Mouse (Mus musculus) liver, embryonic 15.5 days (tissue): Measurements from ENCODE around the gene Vps25. TPM values are rescaled to one million over a fixed set of nuclear protein-coding genes. Genes with fewer than 3 reads are reported as not detected.

Source experiments
- ATAC-seq: fragments of 200-750 bp; cut with Nextera tagmentation; 2 replicates; pipeline ENCODE4 v1.8.0; 2017; ENCODE audit warnings: moderate number of reproducible peaks, mild to moderate bottlenecking, moderate library complexity; ENCODE audit not compliant: insufficient read depth
- H3K27ac ChIP-seq: fragments of 300-500 bp; sonication (generic); replicated peaks from 2 replicates; pipeline ENCODE4 v1.5.1; 2015; ENCODE audit warnings: mild to moderate bottlenecking, inconsistent platforms
- H3K27me3 ChIP-seq: fragments of 300-500 bp; sonication (generic); 2 replicates; pipeline ENCODE4 v1.6.1; 2015; ENCODE audit warnings: mild to moderate bottlenecking, inconsistent platforms
- H3K36me3 ChIP-seq: fragments of 300-500 bp; sonication (generic); replicated peaks from 2 replicates; pipeline ENCODE4 v1.6.1; 2015; ENCODE audit warnings: moderate library complexity, mild to moderate bottlenecking, inconsistent platforms
- H3K4me1 ChIP-seq: fragments of 300-500 bp; sonication (generic); replicated peaks from 2 replicates; pipeline ENCODE4 v1.6.1; 2015; ENCODE audit warnings: inconsistent platforms
- H3K4me2 ChIP-seq: fragments of 300-500 bp; sonication (generic); 2 replicates; pipeline ENCODE4 v1.6.1; 2015; ENCODE audit warnings: moderate library complexity, mild to moderate bottlenecking, inconsistent platforms
- H3K4me3 ChIP-seq: fragments of 300-500 bp; sonication (generic); replicated peaks from 2 replicates; pipeline ENCODE4 v1.5.1; 2015; ENCODE audit warnings: mild to moderate bottlenecking, inconsistent platforms
- H3K9ac ChIP-seq: fragments of 300-500 bp; sonication (generic); 2 replicates; pipeline ENCODE4 v1.6.1; 2015; ENCODE audit warnings: moderate library complexity, mild to moderate bottlenecking, inconsistent platforms
- H3K9me3 ChIP-seq: fragments of 300-500 bp; sonication (generic); replicated peaks from 2 replicates; pipeline ENCODE4 v1.6.1; 2016; ENCODE audit warnings: inconsistent platforms
- WGBS: fragments of 180-500 bp; shearing (Covaris S2); methylation state at CpG from one replicate; pipeline ENCODE4 v1.1.7; 2015; ENCODE audit warnings: mixed read lengths; ENCODE audit not compliant: insufficient replicate concordance; 5-methylcytosine and 5-hydroxymethylcytosine counted together
- polyA plus RNA-seq: library from polyadenylated mRNA; unstranded; fragments of >200 nt; fragmentation: Nextera tagmentation; extraction: Ambion mirVana; gene quantifications from 2 replicates; pipeline ENCODE4 v1.2.1, GENCODE M21; 2015

The Vps25 gene
- polyA plus RNA-seq, 1 experiment from 2014 or later, result 77.2 TPM

- Histone ChIP-seq H3K27ac (peak overlapping the region; percentile 69), H3K4me3 (peak overlapping the region; percentile 72), H3K36me3 (peaks cover 16% of the 10 kb centered on the region), H3K4me2 (peak overlapping the region; percentile 83), H3K4me1 (peaks cover 38% of the 10 kb centered on the region), H3K27me3 (0 out of 2 replicates have a peak, but pooled peaks cover 4% of the 10 kb centered on the region), H3K9me3 (no peaks in the 10 kb centered on the region), H3K9ac (peak overlapping the region; percentile 70)
- 40% methylated on average over 12 of the region's 12 CpGs for WGBS
- no peak for ATAC-seq
These were observed 24.1 kb downstream of the Vps25 start for GRCm38 (mm10) chr11:101277381-101278222.

GRCm38 (mm10) chr11:101278223-101279192, 25.0 kb downstream of the Vps25 start, which contains the start of the genes Cntd1 and Coa3:
Cntd1 (plus strand) TSS chr11:101279012.
Coa3 (minus strand) TSS chr11:101279114.
- Histone ChIP-seq H3K9me3 (no peaks in the 10 kb centered on the region), H3K4me3 (peak within 1 kb of the TSS; percentile 72), H3K27me3 (0 out of 2 replicates have a peak, but pooled peaks cover 4% of the 10 kb centered on the region), H3K4me2 (peak within 1 kb of the TSS; percentile 83), H3K27ac (peak within 1 kb of the TSS; percentile 69), H3K9ac (peak within 1 kb of the TSS; percentile 70), H3K4me1 (peaks cover 38% of the 10 kb centered on the region), H3K36me3 (peaks cover 16% of the 10 kb centered on the region)
- peak; percentile 89 for ATAC-seq
- 2% methylated on average over 45 of the region's 45 CpGs for WGBS

- Histone ChIP-seq H3K4me3 (peak overlapping the region; percentile 72), H3K9ac (peak overlapping the region; percentile 70), H3K4me2 (peak overlapping the region; percentile 83), H3K27me3 (0 out of 2 replicates have a peak, but pooled peaks cover 4% of the 10 kb centered on the region), H3K9me3 (no peaks in the 10 kb centered on the region), H3K4me1 (peaks cover 38% of the 10 kb centered on the region), H3K36me3 (peaks cover 16% of the 10 kb centered on the region), H3K27ac (peak overlapping the region; percentile 69)
- ATAC-seq, result peak; percentile 46
- 58% methylated on average over 14 of the region's 14 CpGs for WGBS
These were observed 25.7 kb downstream of the Vps25 start for GRCm38 (mm10) chr11:101279193-101279569.

GRCm38 (mm10) chr11:101280837-101281236, 27.3 kb downstream of the Vps25 start:
- Histone ChIP-seq H3K4me2 (no peak overlapping the region), H3K9me3 (no peaks in the 10 kb centered on the region), H3K27me3 (0 out of 2 replicates have a peak, but pooled peaks cover 4% of the 10 kb centered on the region), H3K9ac (no peak overlapping the region), H3K27ac (no peak overlapping the region), H3K4me3 (no peak overlapping the region), H3K4me1 (peaks cover 37% of the 10 kb centered on the region), H3K36me3 (peaks cover 31% of the 10 kb centered on the region)
- ATAC-seq, result no peak
- 62% methylated on average over 7 of the region's 7 CpGs for WGBS

GRCm38 (mm10) chr11:101282896-101283295, 29.4 kb downstream of the Vps25 start:
- H3K9ac ChIP-seq, result no peak overlapping the region
- no peak overlapping the region for H3K4me3 ChIP-seq
- H3K27ac ChIP-seq, result no peak overlapping the region
- WGBS, result 52% methylated on average over 5 of the region's 5 CpGs
- H3K9me3 ChIP-seq, result no peaks in the 10 kb centered on the region
- H3K4me1 ChIP-seq, result peaks cover 17% of the 10 kb centered on the region
- H3K27me3 ChIP-seq, result 0 out of 2 replicates have a peak, but pooled peaks cover 4% of the 10 kb centered on the region
- peaks cover 31% of the 10 kb centered on the region for H3K36me3 ChIP-seq
- H3K4me2 ChIP-seq, result no peak overlapping the region
- ATAC-seq, result no peak

GRCm38 (mm10) chr11:101283805-101284204, 30.3 kb downstream of the Vps25 start:
- Histone ChIP-seq H3K27ac (no peak overlapping the region), H3K27me3 (0 out of 2 replicates have a peak, but pooled peaks cover 4% of the 10 kb centered on the region), H3K4me2 (no peak overlapping the region), H3K4me1 (peaks cover 10% of the 10 kb centered on the region), H3K4me3 (no peak overlapping the region), H3K9me3 (no peaks in the 10 kb centered on the region), H3K9ac (no peak overlapping the region), H3K36me3 (peaks cover 41% of the 10 kb centered on the region)
- WGBS, result 68% methylated on average over 4 of the region's 4 CpGs
- no peak for ATAC-seq

GRCm38 (mm10) chr11:101287306-101287705, 33.8 kb downstream of the Vps25 start:
- H3K9ac ChIP-seq, result no peak overlapping the region
- no peak overlapping the region for H3K4me3 ChIP-seq
- no peaks in the 10 kb centered on the region for H3K27me3 ChIP-seq
- ATAC-seq, result no peak
- no peaks in the 10 kb centered on the region; the same call in 1 of the 2 replicates for H3K4me1 ChIP-seq
- H3K9me3 ChIP-seq, result no peaks in the 10 kb centered on the region
- peaks cover 76% of the 10 kb centered on the region for H3K36me3 ChIP-seq
- WGBS, result 66% methylated on average over 9 of the region's 9 CpGs
- no peak overlapping the region for H3K4me2 ChIP-seq
- no peak overlapping the region for H3K27ac ChIP-seq

- 90% methylated on average over 8 of the region's 8 CpGs for WGBS
- no peak for ATAC-seq
- Histone ChIP-seq H3K27me3 (no peaks in the 10 kb centered on the region), H3K36me3 (peaks cover 97% of the 10 kb centered on the region), H3K27ac (no peak overlapping the region), H3K9me3 (no peaks in the 10 kb centered on the region), H3K4me2 (no peak overlapping the region), H3K9ac (no peak overlapping the region), H3K4me3 (no peak overlapping the region), H3K4me1 (no peaks in the 10 kb centered on the region; the same call in 1 of the 2 replicates)
These were observed 37.7 kb downstream of the Vps25 start for GRCm38 (mm10) chr11:101291231-101291630.

- Histone ChIP-seq H3K4me1 (peaks cover 8% of the 10 kb centered on the region), H3K27me3 (no peaks in the 10 kb centered on the region), H3K36me3 (peaks cover 99% of the 10 kb centered on the region), H3K9ac (no peak overlapping the region), H3K4me2 (no peak overlapping the region), H3K9me3 (no peaks in the 10 kb centered on the region), H3K27ac (no peak overlapping the region), H3K4me3 (no peak overlapping the region)
- ATAC-seq, result no peak
- WGBS, result 90% methylated on average over 8 of the region's 8 CpGs
These were observed 41.7 kb downstream of the Vps25 start for GRCm38 (mm10) chr11:101295191-101295590.

GRCm38 (mm10) chr11:101300881-101301280, 47.4 kb downstream of the Vps25 start:
- H3K9me3 ChIP-seq, result no peaks in the 10 kb centered on the region
- peak overlapping the region; percentile 84; the same call in 1 of the 2 replicates for H3K27ac ChIP-seq
- WGBS, result 52% methylated on average over 7 of the region's 7 CpGs
- H3K4me3 ChIP-seq, result peak overlapping the region; percentile 80
- H3K9ac ChIP-seq, result peak overlapping the region; percentile 87
- H3K36me3 ChIP-seq, result peaks cover 46% of the 10 kb centered on the region
- H3K27me3 ChIP-seq, result peaks cover 6% of the 10 kb centered on the region; the same call in 1 of the 2 replicates
- H3K4me1 ChIP-seq, result peaks cover 25% of the 10 kb centered on the region
- H3K4me2 ChIP-seq, result peak overlapping the region; percentile 77
- no peak for ATAC-seq
